Mouse (Mus musculus) natural killer cell, adult 2 months (primary cell): ENCODE measurements at regions not wholly inside any gene's neighbourhood (a gene's known extent, or its start where the extent isn't known, plus 50 kb on each side); places are given as distances from the start of the nearest gene placed in this dataset.
"Not testable (repeated sequence)": the region's sequence is repeated elsewhere in the genome, so short reads cannot be mapped to it uniquely, and the experiment has no call there.

ENCODE experiments used
- DNase-seq, 2 experiments: peaks; one replicate each; pipeline ENCODE4 v3.0.0; 2022; ENCODE audit warnings: low spot score in 2 of 2

GRCm38 (mm10) chr7:137522450-137522849, 85.0 kb downstream of the Glrx3 start:
- no peak for DNase-seq

- DNase-seq = no peak
Observed at GRCm38 (mm10) chr7:137533476-137533875, 96.1 kb downstream of the Glrx3 start.

DNA sequence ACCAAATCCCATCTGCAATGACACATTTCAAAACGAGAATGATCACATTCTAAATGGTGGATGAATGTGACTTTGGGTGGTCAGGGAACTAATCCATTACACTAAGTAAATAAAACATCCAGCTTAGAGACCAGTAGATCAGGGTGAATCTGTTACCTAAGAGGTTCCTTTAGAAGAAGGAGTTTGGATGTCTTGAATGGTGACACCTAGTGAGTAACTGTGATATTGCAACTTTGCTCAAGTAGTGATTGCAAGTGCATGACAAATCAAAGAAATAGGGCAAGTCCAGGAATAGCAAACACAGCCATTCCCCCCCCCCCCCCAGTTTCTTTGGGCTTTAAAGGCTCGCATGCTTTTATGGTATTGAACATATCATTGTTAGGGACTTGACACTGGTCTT, 112.6 kb downstream of the Glrx3 start:
- DNase-seq = peak; percentile 5 to 12

- no peak for DNase-seq
Observed at GRCm38 (mm10) chr7:137552551-137553198, 115.3 kb downstream of the Glrx3 start.

DNA sequence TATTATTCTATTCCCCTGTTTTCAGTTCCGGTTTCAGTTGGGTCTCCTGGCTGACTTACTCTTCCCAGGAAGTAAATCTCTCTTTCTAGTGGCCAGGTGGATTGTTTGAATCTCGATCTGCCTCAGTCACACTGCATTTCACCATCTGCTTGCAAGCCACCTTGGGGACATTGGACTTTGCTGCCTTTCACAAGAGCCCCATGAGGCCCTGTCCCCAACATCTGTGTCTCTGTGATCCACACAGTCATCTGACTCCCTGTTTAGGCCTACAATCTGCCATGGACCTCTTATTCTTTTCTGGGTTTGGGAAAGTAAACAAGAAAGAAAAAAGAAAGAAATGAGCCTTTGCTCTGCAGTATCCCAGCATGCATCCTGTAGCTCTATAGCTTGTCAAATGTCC, 118.1 kb downstream of the Glrx3 start:
- DNase-seq = no peak

- DNase-seq = no peak
Observed at GRCm38 (mm10) chr7:137557439-137557838, 120.0 kb downstream of the Glrx3 start.

GRCm38 (mm10) chr7:137558871-137559270, 121.5 kb downstream of the Glrx3 start:
- DNase-seq = no peak

DNA sequence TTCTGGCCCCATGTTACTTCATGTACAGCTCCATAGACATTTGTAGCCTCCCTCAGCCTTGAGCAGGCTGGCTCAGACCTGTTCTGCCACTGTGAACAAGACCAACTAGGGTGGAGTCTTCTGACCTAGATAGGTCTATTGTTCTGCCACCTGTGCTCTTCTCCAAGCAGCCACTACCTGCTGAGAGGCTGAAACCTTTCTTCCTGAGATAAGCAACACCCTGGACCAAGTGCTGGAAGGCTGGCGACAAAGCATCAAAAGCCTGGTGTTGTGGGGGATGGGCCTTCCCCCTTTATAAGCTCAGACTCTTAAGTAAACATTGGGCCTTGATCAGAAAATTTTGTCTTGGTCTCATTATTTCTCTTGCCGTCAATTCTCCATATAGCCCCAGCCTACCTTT, 132.8 kb downstream of the Glrx3 start:
- no peak for DNase-seq

- peak in 1 of 2 experiments; percentile 28 for DNase-seq
Observed at GRCm38 (mm10) chr7:137575491-137575890, 138.1 kb downstream of the Glrx3 start.

DNA sequence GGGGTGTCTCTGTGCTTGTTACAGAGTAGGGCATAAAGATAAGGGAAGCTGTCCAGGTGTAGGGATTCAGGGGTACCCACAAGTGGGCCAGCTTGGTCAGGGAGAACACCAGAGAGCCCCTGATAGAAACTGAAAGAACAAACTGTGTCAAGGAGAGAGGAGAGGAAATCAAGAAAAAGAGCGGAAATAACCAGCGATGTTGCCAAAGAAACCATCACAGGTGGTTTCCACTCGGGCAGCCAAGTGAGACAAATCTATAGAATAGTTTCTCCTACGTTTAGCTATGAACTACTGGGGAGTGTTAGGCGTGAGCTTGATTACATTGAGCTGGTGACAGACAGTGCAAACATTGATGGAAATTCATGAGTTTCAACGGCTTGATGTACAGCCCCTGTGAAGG, 138.8 kb downstream of the Glrx3 start:
- DNase-seq = peak; percentile 64 to 71

- DNase-seq = no peak
Observed at GRCm38 (mm10) chr7:137583556-137583955, 146.1 kb downstream of the Glrx3 start.

- not testable (repeated sequence) for DNase-seq
Observed at GRCm38 (mm10) chr7:137584916-137585315, 147.5 kb downstream of the Glrx3 start.

DNA sequence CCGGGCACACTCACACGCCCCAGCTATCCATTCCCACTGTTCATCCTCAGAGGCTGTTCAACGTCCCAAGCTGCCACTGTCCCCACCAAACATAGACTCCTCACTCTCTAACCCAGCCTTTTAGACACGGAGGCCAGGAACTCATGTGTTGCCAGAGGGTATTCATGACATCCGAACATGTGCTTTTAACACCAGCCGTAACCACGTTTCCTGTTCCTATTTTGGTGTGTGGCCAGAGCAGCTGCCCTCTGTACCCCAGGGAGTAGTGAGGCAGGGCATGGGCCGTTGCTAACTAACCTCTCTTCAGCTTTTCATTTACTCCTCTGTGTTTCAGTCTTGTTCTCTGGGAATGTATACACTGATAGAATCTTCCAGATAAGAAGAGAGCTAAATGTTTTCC, 156.2 kb downstream of the Glrx3 start:
- DNase-seq = peak; percentile 44 to 74

DNA sequence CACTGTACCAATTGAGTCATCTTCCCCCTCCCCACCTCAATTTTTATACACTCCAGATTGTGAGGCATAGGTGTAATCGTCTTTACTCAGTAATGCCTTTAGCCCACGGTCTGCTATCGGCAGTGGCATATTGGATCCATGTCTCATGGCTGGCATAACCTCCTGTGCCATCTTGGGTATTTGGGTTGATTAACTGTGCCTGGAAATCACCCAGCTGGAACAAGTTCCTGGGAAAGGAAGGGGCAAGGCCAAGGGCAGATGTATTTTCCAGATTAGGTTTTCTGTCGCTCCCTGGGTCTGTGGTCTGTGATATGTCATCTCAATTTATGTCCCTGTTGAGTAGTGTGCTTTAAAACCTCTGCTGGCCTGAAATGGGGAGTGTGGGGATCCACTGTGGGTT, 158.2 kb downstream of the Glrx3 start:
- peak in 1 of 2 experiments; percentile 2 for DNase-seq

- DNase-seq = no peak
Observed at GRCm38 (mm10) chr7:137596161-137596560, 158.7 kb downstream of the Glrx3 start.

DNA sequence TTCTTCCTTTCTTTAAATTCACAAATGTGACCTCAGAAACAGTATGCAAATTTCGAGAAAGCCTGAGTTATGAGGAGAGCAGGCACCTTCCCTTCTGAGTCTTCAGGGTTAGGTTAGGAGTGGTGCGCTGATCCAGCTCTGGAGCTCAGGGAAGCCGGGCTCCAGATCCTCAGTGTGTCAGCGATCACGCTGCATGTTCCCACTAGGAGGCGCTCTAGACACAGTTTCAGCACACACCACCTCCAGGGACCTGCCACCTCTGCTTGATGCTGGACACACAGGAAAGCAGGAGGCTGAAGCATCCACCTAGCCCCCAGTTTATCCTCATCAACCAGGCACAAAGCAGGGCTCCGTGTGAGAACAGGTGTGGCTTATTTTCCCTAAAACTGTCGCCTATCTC, 165.6 kb downstream of the Glrx3 start:
- DNase-seq = peak; percentile 17 to 60

- DNase-seq = no peak
Observed at GRCm38 (mm10) chr7:137609752-137610151, 172.3 kb downstream of the Glrx3 start.

DNA sequence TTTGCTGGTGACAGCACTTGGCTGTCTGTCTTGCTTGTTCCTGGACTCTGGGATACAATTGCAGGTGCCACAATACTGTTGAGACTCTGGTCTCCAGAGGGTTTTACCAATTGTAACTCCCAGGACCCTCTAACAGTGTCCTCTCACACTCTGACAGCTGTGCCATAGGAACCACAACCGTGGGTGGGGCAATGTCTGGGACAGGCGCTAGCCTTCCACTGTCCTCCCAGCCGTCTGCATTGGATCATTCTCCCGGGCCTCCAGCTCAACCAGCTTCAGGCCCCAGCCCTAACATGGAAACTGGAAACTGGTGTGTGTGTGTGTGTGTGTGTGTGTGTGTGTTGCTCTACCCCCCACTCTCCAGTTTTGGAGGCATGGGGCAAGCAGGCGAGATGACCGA, 173.9 kb downstream of the Glrx3 start:
- no peak for DNase-seq

DNA sequence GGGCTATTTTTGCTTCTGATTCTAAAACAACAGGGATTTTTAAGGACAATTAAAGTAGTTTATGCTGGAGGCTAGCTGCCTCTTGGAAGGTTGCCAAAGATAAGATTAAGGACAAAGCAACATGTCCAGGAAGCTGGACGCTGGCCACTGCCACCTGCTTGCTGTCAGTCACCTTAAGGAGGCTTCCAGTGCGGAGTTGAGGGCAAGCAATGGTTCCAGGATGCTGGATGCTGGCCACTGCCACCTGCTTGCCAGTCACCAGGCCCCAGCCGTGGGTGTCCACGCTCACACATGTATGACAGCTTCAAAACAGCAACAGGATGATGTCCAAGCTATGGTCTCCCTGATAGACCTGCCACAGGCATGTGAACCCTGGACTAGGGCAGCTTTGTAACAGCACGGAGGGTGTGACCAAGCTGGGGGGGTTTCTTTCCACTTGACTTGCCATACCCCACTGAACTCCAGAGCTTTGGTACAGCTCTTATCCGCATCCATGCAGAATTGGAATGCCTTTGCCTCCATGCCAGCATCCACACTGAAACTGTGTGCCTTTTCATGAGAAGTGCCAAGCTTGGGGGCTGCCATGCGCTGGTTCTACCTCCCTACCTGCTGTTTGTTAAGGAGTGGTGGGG, 174.6 kb downstream of the Glrx3 start:
- no peak for DNase-seq

DNA sequence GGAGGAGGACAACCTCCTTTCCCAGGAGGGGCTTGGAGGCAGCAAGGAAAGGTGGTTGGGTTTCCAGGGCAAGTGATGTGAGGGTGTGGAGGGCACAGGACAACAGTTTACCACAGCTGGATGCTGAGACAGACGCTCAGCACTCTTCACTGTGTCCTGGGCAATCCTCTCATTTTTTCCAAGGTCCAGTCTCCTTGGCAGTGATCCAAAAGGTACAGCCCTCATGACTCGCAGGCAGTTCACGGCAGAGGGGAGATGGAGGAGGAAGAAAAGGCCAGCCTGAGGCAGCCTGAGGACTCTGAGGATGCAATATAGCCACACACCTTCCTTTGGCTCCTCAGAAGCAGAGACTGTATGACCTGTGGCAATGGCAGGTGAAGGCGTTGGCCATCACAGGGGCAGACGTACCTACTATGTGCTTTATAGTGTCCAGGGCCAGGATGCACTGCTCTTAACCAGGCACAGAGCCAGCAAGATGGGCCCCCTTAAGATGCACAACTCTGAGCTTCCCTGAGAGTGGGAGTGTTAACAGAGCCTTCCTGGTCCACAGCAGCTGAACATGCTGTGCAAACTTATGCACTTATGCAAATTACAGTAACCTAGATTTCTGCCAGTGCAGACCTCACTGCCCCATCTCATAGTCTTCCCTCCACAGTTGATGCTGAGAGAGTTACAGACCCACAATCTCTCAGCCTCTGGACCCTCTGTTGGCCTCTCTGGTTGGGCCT, 181.2 kb downstream of the Glrx3 start:
- DNase-seq = no peak

DNA sequence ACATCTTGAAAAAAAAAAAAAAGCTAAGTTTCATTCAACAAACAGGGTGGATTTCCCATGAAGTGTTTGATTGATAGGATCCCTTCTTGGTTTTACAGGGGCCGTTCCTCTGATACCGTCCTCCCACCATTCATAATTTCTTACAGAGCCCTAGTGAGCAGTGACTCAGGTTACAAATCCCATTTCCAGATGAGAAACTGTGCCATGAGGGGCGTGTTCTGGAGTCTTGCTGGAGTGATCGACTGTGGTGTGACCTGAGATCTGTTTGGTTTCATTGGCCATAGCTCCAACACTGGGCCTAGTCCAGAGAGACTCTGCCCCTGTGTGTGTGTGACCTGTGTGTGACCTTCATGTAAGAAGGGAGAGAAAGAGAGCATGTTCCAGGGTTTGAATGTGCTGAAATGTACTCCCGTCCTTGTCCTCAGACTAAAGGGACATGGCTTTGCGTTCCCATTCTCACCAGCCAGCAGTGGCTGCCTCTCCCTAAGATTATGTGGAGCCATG, 181.9 kb downstream of the Glrx3 start:
- no peak for DNase-seq

DNA sequence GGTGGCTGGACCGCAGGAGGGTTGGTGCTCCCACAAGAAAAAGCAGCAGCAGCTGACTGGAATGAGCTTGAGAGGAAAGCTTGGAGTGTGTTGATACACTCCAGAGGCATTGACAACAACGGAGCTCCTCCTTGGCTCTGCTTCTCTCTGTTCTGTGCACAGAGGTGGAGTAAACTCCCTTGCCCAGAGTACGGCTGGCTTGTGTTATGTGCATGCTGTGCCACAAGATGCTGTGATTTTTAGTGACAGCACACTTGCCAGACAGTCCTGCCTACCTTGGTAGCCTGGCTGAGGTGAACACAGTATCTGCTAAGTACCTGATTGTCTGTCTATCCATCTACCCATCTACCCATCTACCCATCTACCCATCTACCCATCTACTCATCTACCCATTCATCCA, 190.9 kb downstream of the Glrx3 start:
- DNase-seq = no peak

- no peak for DNase-seq
Observed at GRCm38 (mm10) chr7:137629540-137629939, 192.1 kb downstream of the Glrx3 start.
